Mouse (Mus musculus) ES-Bruce4 (cell line): ENCODE data around the gene Zfp423. TPM values are rescaled to one million over a fixed set of nuclear protein-coding genes. Genes with fewer than 3 reads are reported as not detected.

Experiments
- H3K27ac ChIP-seq: 2 replicates; pipeline ENCODE4 v1.5.1; 2012; ENCODE audit warnings: low read length, inconsistent platforms; ENCODE audit not compliant: insufficient read depth
- H3K27me3 ChIP-seq: 2 replicates; pipeline ENCODE4 v1.6.1; 2012; ENCODE audit warnings: mild to moderate bottlenecking, low read length, inconsistent platforms; ENCODE audit not compliant: control insufficient read depth, poor library complexity, insufficient read depth, severe bottlenecking
- H3K36me3 ChIP-seq: 2 replicates; pipeline ENCODE4 v1.6.1; 2012; ENCODE audit warnings: inconsistent platforms, mild to moderate bottlenecking, low read length, moderate library complexity; ENCODE audit not compliant: control insufficient read depth, poor library complexity, insufficient read depth, severe bottlenecking
- H3K4me1 ChIP-seq: one replicate; pipeline ENCODE4 v1.8.1; 2011; ENCODE audit warnings: low read length; ENCODE audit not compliant: control insufficient read depth, insufficient read depth
- H3K4me3 ChIP-seq: 2 replicates; pipeline ENCODE4 v1.5.1; 2011; ENCODE audit warnings: low read depth, mild to moderate bottlenecking, low read length
- H3K9ac ChIP-seq: 2 replicates; pipeline ENCODE4 v1.6.1; 2012; ENCODE audit warnings: low read depth, mild to moderate bottlenecking, inconsistent platforms; ENCODE audit not compliant: poor library complexity, severe bottlenecking
- H3K9me3 ChIP-seq: replicated peaks from 2 replicates; pipeline ENCODE4 v1.6.1; 2012; ENCODE audit warnings: mild to moderate bottlenecking, low read length, inconsistent platforms; ENCODE audit not compliant: control insufficient read depth, poor library complexity, insufficient read depth, severe bottlenecking
- CTCF ChIP-seq: IDR thresholded peaks from one replicate; pipeline ENCODE4 v1.8.1; 2011; ENCODE audit warnings: low read depth, low read length
- EP300 ChIP-seq: IDR thresholded peaks from 2 replicates; pipeline ENCODE4 v1.6.1; 2011; ENCODE audit warnings: low read depth, low read length; ENCODE audit not compliant: insufficient read depth
- POLR2A ChIP-seq: IDR thresholded peaks from one replicate; pipeline ENCODE4 v1.8.1; 2011; ENCODE audit warnings: low read length; ENCODE audit not compliant: insufficient read depth
- polyA plus RNA-seq: library from polyadenylated mRNA; stranded (reverse); fragments of >200 nt; gene quantifications from 2 replicates; pipeline ENCODE4 v1.2.4, GENCODE M21; 2011; ENCODE audit warnings: low read depth; ENCODE audit not compliant: missing spikeins, insufficient read depth, insufficient read length

Gene Zfp423
- polyA plus RNA-seq, 1 experiment, result 14.4 TPM

- H3K4me3 ChIP-seq, result no peak overlapping the region
- no peaks in the 10 kb centered on the region for H3K27me3 ChIP-seq
- H3K9ac ChIP-seq, result no peak overlapping the region; the same call in 1 of the 2 replicates
- H3K9me3 ChIP-seq, result no peaks in the 10 kb centered on the region
- H3K4me1 ChIP-seq, result no peaks in the 10 kb centered on the region
- no peak overlapping the region for H3K27ac ChIP-seq
- TF ChIP-seq POLR2A (no peak), EP300 (no peak), CTCF (no peak)
- no peaks in the 10 kb centered on the region for H3K36me3 ChIP-seq
These were observed 126.1 kb downstream of the Zfp423 start for GRCm38 (mm10) chr8:87833339-87833738.

GRCm38 (mm10) chr8:87832381-87833325 is 126.7 kb downstream of the Zfp423 start:
- H3K36me3 ChIP-seq, result no peaks in the 10 kb centered on the region
- no peaks in the 10 kb centered on the region for H3K4me1 ChIP-seq
- H3K27me3 ChIP-seq, result no peaks in the 10 kb centered on the region
- TF ChIP-seq CTCF (no peak), EP300 (no peak), POLR2A (no peak)
- no peaks in the 10 kb centered on the region for H3K9me3 ChIP-seq
- H3K27ac ChIP-seq, result no peak overlapping the region
- H3K4me3 ChIP-seq, result no peak overlapping the region
- H3K9ac ChIP-seq, result no peak overlapping the region; the same call in 1 of the 2 replicates

GRCm38 (mm10) chr8:87831567-87831966 is 127.8 kb downstream of the Zfp423 start:
- H3K4me1 ChIP-seq, result no peaks in the 10 kb centered on the region
- no peaks in the 10 kb centered on the region for H3K9me3 ChIP-seq
- H3K27me3 ChIP-seq, result no peaks in the 10 kb centered on the region
- no peak for TF ChIP-seq POLR2A
- peak; percentile 52; the same call in 1 of the 2 replicates for TF ChIP-seq EP300
- no peak overlapping the region for H3K27ac ChIP-seq
- H3K36me3 ChIP-seq, result no peaks in the 10 kb centered on the region
- H3K9ac ChIP-seq, result no peak overlapping the region
- H3K4me3 ChIP-seq, result no peak overlapping the region

- H3K27ac ChIP-seq, result no peak overlapping the region
- no peaks in the 10 kb centered on the region for H3K4me1 ChIP-seq
- no peaks in the 10 kb centered on the region for H3K9me3 ChIP-seq
- H3K9ac ChIP-seq, result no peak overlapping the region
- TF ChIP-seq POLR2A (no peak), EP300 (no peak), CTCF (no peak)
- no peaks in the 10 kb centered on the region for H3K36me3 ChIP-seq
- H3K4me3 ChIP-seq, result no peak overlapping the region
- no peaks in the 10 kb centered on the region for H3K27me3 ChIP-seq
These were observed 128.3 kb downstream of the Zfp423 start for GRCm38 (mm10) chr8:87831116-87831515.

GRCm38 (mm10) chr8:87830200-87830599 is 129.2 kb downstream of the Zfp423 start:
- H3K4me1 ChIP-seq, result no peaks in the 10 kb centered on the region
- H3K9ac ChIP-seq, result no peak overlapping the region

More at GRCm38 (mm10) chr8:87830200-87830599, 129.2 kb downstream of the Zfp423 start:
- no peak overlapping the region for H3K27ac ChIP-seq
- TF ChIP-seq EP300 (0 out of 2 replicates have a peak, but pooled peaks have one; percentile 36), CTCF (peak; percentile 84), POLR2A (no peak)
- no peak overlapping the region for H3K4me3 ChIP-seq
- H3K9me3 ChIP-seq, result no peaks in the 10 kb centered on the region
- H3K27me3 ChIP-seq, result no peaks in the 10 kb centered on the region
- H3K36me3 ChIP-seq, result no peaks in the 10 kb centered on the region
